Mouse (Mus musculus) cerebellum, adult 8-10 months (tissue): ENCODE data around the gene Smc1b.

ENCODE experiments used
- DNase-seq: peaks from one replicate; pipeline ENCODE4 v3.0.0; 2022

Smc1b gene

DNA sequence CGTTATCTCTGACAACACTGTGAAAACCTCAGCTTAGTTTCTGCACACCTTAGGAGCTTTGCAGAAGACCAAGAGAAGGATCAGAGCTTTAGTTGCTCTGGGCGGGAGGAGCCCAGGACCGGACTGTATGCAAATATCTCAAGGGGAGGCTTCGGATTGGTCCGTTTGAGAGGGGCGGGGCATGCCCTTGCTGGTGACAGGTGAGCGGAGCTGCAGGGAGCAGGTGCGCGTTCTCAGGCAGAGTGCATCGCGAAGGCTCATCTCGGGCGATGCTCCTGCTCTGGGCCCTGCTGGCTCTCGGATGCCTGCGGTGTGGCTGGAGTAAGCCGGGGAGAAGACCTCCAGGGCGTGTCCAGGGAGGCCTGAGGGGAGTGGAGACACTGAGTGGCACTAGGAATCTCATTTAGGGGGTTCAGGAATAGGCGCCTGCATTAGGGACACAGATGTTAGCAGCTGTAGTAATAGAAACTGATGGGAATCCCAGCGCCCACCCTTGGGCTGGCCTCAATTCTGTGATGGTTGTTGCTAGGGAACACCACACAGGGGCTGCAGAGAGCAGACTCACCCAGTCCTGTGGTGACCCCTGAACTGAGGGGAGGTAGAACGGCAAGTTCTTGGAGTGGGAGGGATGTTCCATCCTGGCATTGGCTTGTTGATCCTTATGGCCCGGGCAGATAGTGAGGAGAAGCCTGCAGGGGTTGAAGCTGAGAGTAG, 114.7 kb downstream of the Smc1b start, which contains the start of gene Upk3a:
TSS of gene Upk3a (plus strand) at position 191 of the 714 bp plus-strand sequence.
- no peak for DNase-seq

GRCm38 (mm10) chr15:85015771-85016170, 116.0 kb downstream of the Smc1b start:
- DNase-seq = no peak
